In the genomic region with DNA sequence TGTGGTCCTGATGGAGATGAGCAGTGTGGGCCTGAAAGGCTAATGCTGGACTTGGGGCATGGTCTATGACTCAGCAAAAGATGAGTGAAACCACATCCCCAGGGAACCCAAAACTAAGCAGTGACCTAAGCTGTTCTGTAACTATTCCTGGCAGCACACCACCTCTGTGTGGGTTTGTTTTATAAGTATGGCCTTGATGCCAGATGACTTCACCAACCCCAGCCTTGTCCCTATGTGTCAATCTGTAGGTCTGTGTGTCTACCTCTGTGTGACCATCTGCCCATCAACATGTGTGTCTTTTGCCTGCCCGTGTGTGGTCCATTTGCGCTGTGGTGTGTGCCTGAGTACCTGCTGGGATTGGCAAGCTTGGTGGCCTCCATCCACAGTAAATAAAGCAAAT, we compare ENCODE assay signal across 21 mouse cellular contexts. TPM values are rescaled to one million over a fixed set of nuclear protein-coding genes. Genes with fewer than 3 reads are reported as not detected.
DNase-seq lines count a peak whose midpoint lies in the region; TF ChIP-seq lines count a peak whose summit lies in the region.
"Had no signal": no experiment of that assay in that cellular context is flagged by ENCODE, and none has a peak within 500 bp of the region (broad histone marks: within the 10 kb centered on the region; RNA-seq: fewer than 3 reads in every experiment).

No protein-coding gene starts in this region.

- DNase-seq in adrenal gland, adult 2 months, result peak; percentile 56
- DNase-seq in adrenal gland, postnatal 4 days (ENCODE audit: low spot score in 2 of 2), result no peak
- peak; percentile 52 for DNase-seq in 3134 (ENCODE audit: extremely low read depth, insufficient read length, low spot score)
- DNase-seq in adrenal gland, postnatal 25 days, result peak; percentile 36
- DNase-seq in cerebellum, adult 9-10 months, result peak; percentile 81
- no peak for DNase-seq in ovary, postnatal 14 days (ENCODE audit: low spot score)
- no peak for DNase-seq in thymus, postnatal 36 days
- DNase-seq in layer of hippocampus, adult 2 months (ENCODE audit: low spot score in 2 of 2), result no peak
- DNase-seq: kidney, postnatal 10 days had no signal

- H3K4me3 ChIP-seq in layer of hippocampus, adult 2 months, result no peak overlapping the region
- H3K4me3 ChIP-seq: embryonic facial prominence, embryonic 15.5 days; intestine, embryonic 15.5 days; midbrain, embryonic 12.5 days had no signal

- TF ChIP-seq CTCF in layer of hippocampus, adult 2 months (conservative IDR thresholded peaks at IDR 0.05), result no peak

- H3K27ac ChIP-seq in layer of hippocampus, adult 2 months, result no peak overlapping the region
- H3K27ac ChIP-seq: embryonic facial prominence, embryonic 15.5 days; intestine, embryonic 15.5 days; liver, embryonic 14.5 days; midbrain, embryonic 12.5 days had no signal

RNA-seq across cellular contexts. Expression of a gene that starts 44.1 kb away (rescaled TPM):
- not detected for total RNA-seq in adrenal gland, adult 2 months (2021)
- polyA plus RNA-seq in adrenal gland, adult 2 months (2012; rRNA removed), result not detected in 2 replicates
- total RNA-seq in adrenal gland, postnatal 4 days (2021), result not detected
- total RNA-seq in adrenal gland, postnatal 25 days (2021), result not detected in 2 replicates
- not detected for total RNA-seq in layer of hippocampus, adult 2 months (2021)
- total RNA-seq: ES-E14; gastrocnemius, postnatal 4 days; hematopoietic stem cell, adult 5-6 weeks had no signal
- polyA plus RNA-seq: cortical plate, adult 2 months; embryonic facial prominence, embryonic 15.5 days; forebrain, embryonic 11.5 days; frontal cortex, adult 2 months; heart, embryonic 14.5 days; limb, embryonic 11.5 days; liver, embryonic 14.5 days; midbrain, embryonic 12.5 days had no signal

Comparison
In these comparisons a context has a peak if more than half of its experiments do, and no peak if none do; other contexts are left out.
1. DNase-seq: peak in adrenal gland, adult 2 months (single experiment), 3134 (single experiment), adrenal gland, postnatal 25 days (single experiment) and cerebellum, adult 9-10 months (single experiment); none in adrenal gland, postnatal 4 days (0 of 2), ovary, postnatal 14 days (single experiment), thymus, postnatal 36 days (0 of 2) and layer of hippocampus, adult 2 months (0 of 2).